Mouse (Mus musculus) kidney, postnatal 0 days (tissue): ENCODE results near the gene Cadm1. TPM values are rescaled to one million over a fixed set of nuclear protein-coding genes. Genes with fewer than 3 reads are reported as not detected.
A peak's percentile ranks its signal among the peaks of the same experiment; 100 is the strongest.

Source experiments
- ATAC-seq: fragments of 200-750 bp; cut with Nextera tagmentation; replicated peaks from 2 replicates; pipeline ENCODE4 v1.8.0; 2017; ENCODE audit warnings: low read depth, moderate number of reproducible peaks, moderate TSS enrichment, moderate library complexity; ENCODE audit not compliant: low FRiP score
- DNase-seq: peaks from one replicate; pipeline ENCODE4 v3.0.0-alpha.2; 2016; ENCODE audit warnings: low spot score
- H3K27ac ChIP-seq: fragments of 300-500 bp; sonication (generic); 2 replicates; pipeline ENCODE4 v1.5.1; 2014; ENCODE audit warnings: mild to moderate bottlenecking
- H3K27me3 ChIP-seq: fragments of 300-500 bp; sonication (generic); 2 replicates; pipeline ENCODE4 v1.6.1; 2014; ENCODE audit warnings: low read length, mixed read lengths; ENCODE audit not compliant: insufficient read depth
- H3K36me3 ChIP-seq: fragments of 300-500 bp; sonication (generic); 2 replicates; pipeline ENCODE4 v1.6.1; 2014; ENCODE audit warnings: low read length, mixed read lengths; ENCODE audit not compliant: insufficient read depth
- H3K4me1 ChIP-seq: fragments of 300-500 bp; sonication (generic); replicated peaks from 2 replicates; pipeline ENCODE4 v1.6.1; 2014; ENCODE audit warnings: antibody characterized with exemption, low read length, mixed read lengths; ENCODE audit not compliant: insufficient read depth
- H3K4me2 ChIP-seq: fragments of 300-500 bp; sonication (generic); 2 replicates; pipeline ENCODE4 v1.6.1; 2014; ENCODE audit warnings: mild to moderate bottlenecking, low read length, moderate library complexity, mixed read lengths
- H3K4me3 ChIP-seq: fragments of 300-500 bp; sonication (generic); replicated peaks from 2 replicates; pipeline ENCODE4 v1.5.1; 2014; ENCODE audit warnings: low read depth, low read length
- H3K9ac ChIP-seq: fragments of 300-500 bp; sonication (generic); 2 replicates; pipeline ENCODE4 v1.6.1; 2014; ENCODE audit warnings: low read depth, low read length
- H3K9me3 ChIP-seq: fragments of 300-500 bp; sonication (generic); replicated peaks from 2 replicates; pipeline ENCODE4 v1.6.1; 2016; ENCODE audit warnings: low read length, inconsistent platforms, mixed read lengths
- CTCF ChIP-seq: IDR thresholded peaks from 2 replicates; pipeline ENCODE4 v1.5.1; 2016; ENCODE audit warnings: antibody characterized with exemption, low read depth, mild to moderate bottlenecking, moderate library complexity
- WGBS: fragments of 180-500 bp; shearing (Covaris S2); extraction: QIAGEN DNeasy Blood & Tissue Kit; methylation state at CpG from one replicate; pipeline ENCODE4 v1.1.7; 2014; 5-methylcytosine and 5-hydroxymethylcytosine counted together
- polyA plus RNA-seq: library from polyadenylated mRNA; unstranded; fragments of >200 nt; fragmentation: Nextera tagmentation; extraction: Ambion mirVana; gene quantifications from 2 replicates; pipeline ENCODE4 v1.2.1, GENCODE M21; 2015

The Cadm1 gene
- polyA plus RNA-seq, 1 experiment from 2014 or later, result 44.5 TPM

- 9% methylated on average over 5 of the region's 5 CpGs for WGBS
- TF ChIP-seq CTCF, result no peak
- H3K9ac ChIP-seq, result no peak overlapping the region
- no peaks in the 10 kb centered on the region for H3K27me3 ChIP-seq
- H3K4me3 ChIP-seq, result no peak overlapping the region
- H3K27ac ChIP-seq, result no peak overlapping the region
- no peak overlapping the region for H3K4me2 ChIP-seq
- no peaks in the 10 kb centered on the region for H3K36me3 ChIP-seq
- DNase-seq (peak; percentile 87), ATAC-seq (peak; percentile 81; the same call in 1 of the 2 replicates)
- no peaks in the 10 kb centered on the region for H3K9me3 ChIP-seq
- H3K4me1 ChIP-seq, result peaks cover 9% of the 10 kb centered on the region; the same call in 1 of the 2 replicates
Observed at GRCm38 (mm10) chr9:47894096-47894495, 364.1 kb downstream of the Cadm1 start.

GRCm38 (mm10) chr9:47894661-47895060 lies 364.7 kb downstream of the Cadm1 start:
- Histone ChIP-seq H3K27me3 (no peaks in the 10 kb centered on the region), H3K36me3 (no peaks in the 10 kb centered on the region), H3K27ac (no peak overlapping the region), H3K4me1 (peaks cover 9% of the 10 kb centered on the region; the same call in 1 of the 2 replicates), H3K4me3 (no peak overlapping the region), H3K9ac (no peak overlapping the region), H3K4me2 (no peak overlapping the region), H3K9me3 (no peaks in the 10 kb centered on the region)
- TF ChIP-seq CTCF, result no peak
- WGBS, result 19% methylated on average over 7 of the region's 7 CpGs
- ATAC-seq (no peak), DNase-seq (peak; percentile 48)

GRCm38 (mm10) chr9:47895121-47895520 lies 365.1 kb downstream of the Cadm1 start:
- ATAC-seq, result no peak
- no peak overlapping the region for H3K4me2 ChIP-seq

GRCm38 (mm10) chr9:47900734-47901133 lies 370.8 kb downstream of the Cadm1 start:
- Histone ChIP-seq H3K27ac (no peak overlapping the region), H3K4me2 (no peak overlapping the region), H3K4me1 (no peaks in the 10 kb centered on the region), H3K27me3 (no peaks in the 10 kb centered on the region), H3K9ac (no peak overlapping the region), H3K4me3 (no peak overlapping the region), H3K36me3 (no peaks in the 10 kb centered on the region), H3K9me3 (no peaks in the 10 kb centered on the region)
- DNase-seq (no peak), ATAC-seq (no peak)
- no peak for TF ChIP-seq CTCF
- 62% methylated on average over 10 of the region's 10 CpGs for WGBS

More at GRCm38 (mm10) chr9:47895121-47895520, 365.1 kb downstream of the Cadm1 start:
- DNase-seq, result no peak
- Histone ChIP-seq H3K9ac (no peak overlapping the region), H3K27ac (no peak overlapping the region), H3K4me1 (peaks cover 9% of the 10 kb centered on the region; the same call in 1 of the 2 replicates), H3K36me3 (no peaks in the 10 kb centered on the region), H3K4me3 (no peak overlapping the region), H3K9me3 (no peaks in the 10 kb centered on the region), H3K27me3 (no peaks in the 10 kb centered on the region)
- no peak for TF ChIP-seq CTCF
- 15% methylated on average over 9 of the region's 9 CpGs for WGBS

GRCm38 (mm10) chr9:47903661-47904060 lies 373.7 kb downstream of the Cadm1 start:
- Histone ChIP-seq H3K27me3 (no peaks in the 10 kb centered on the region), H3K4me3 (no peak overlapping the region), H3K4me2 (no peak overlapping the region), H3K36me3 (no peaks in the 10 kb centered on the region), H3K27ac (no peak overlapping the region), H3K9ac (no peak overlapping the region), H3K9me3 (no peaks in the 10 kb centered on the region), H3K4me1 (no peaks in the 10 kb centered on the region)
- DNase-seq (no peak), ATAC-seq (no peak)
- WGBS, result 62% methylated on average over 7 of the region's 7 CpGs
- TF ChIP-seq CTCF, result no peak

- Histone ChIP-seq H3K4me2 (no peak overlapping the region), H3K4me3 (no peak overlapping the region), H3K27me3 (no peaks in the 10 kb centered on the region), H3K36me3 (no peaks in the 10 kb centered on the region), H3K9me3 (no peaks in the 10 kb centered on the region), H3K9ac (no peak overlapping the region), H3K4me1 (no peaks in the 10 kb centered on the region), H3K27ac (no peak overlapping the region)
- DNase-seq (no peak), ATAC-seq (no peak)
- WGBS, result 63% methylated on average over 2 of the region's 2 CpGs
- TF ChIP-seq CTCF, result no peak
Observed at GRCm38 (mm10) chr9:47904339-47904922, 374.5 kb downstream of the Cadm1 start.

- no peak for ATAC-seq
- no peak overlapping the region for H3K4me2 ChIP-seq
- no peak overlapping the region for H3K9ac ChIP-seq
- H3K4me3 ChIP-seq, result no peak overlapping the region
- H3K27ac ChIP-seq, result no peak overlapping the region
- H3K4me1 ChIP-seq, result no peaks in the 10 kb centered on the region
- 39% methylated on average over 6 of the region's 6 CpGs for WGBS
- no peak for DNase-seq
- H3K27me3 ChIP-seq, result no peaks in the 10 kb centered on the region
- peak; percentile 51 for TF ChIP-seq CTCF
- no peaks in the 10 kb centered on the region for H3K9me3 ChIP-seq
- H3K36me3 ChIP-seq, result no peaks in the 10 kb centered on the region
Observed at GRCm38 (mm10) chr9:47906521-47906920, 376.5 kb downstream of the Cadm1 start.
